Mouse (Mus musculus) layer of hippocampus, adult 2 months (tissue): ENCODE results near the gene Per1. TPM values are rescaled to one million over a fixed set of nuclear protein-coding genes. Genes with fewer than 3 reads are reported as not detected.

ENCODE experiments used
- DNase-seq, 2 experiments: peaks; one replicate each; pipeline ENCODE4 v3.0.0; 2022; ENCODE audit warnings: low spot score in 2 of 2
- H3K27ac ChIP-seq: fragments of 200-600 bp; 2 replicates; pipeline ENCODE4 v1.8.1; 2022
- H3K4me3 ChIP-seq: fragments of 200-600 bp; 2 replicates; pipeline ENCODE4 v1.8.1; 2022; ENCODE audit warnings: mild to moderate bottlenecking
- CTCF ChIP-seq: fragments of 200-600 bp; conservative IDR thresholded peaks from 2 replicates; pipeline ENCODE4 v1.8.1; 2022; ENCODE audit warnings: antibody characterized with exemption, mild to moderate bottlenecking, moderate library complexity
- total RNA-seq, 2 experiments: library from RNA; stranded (reverse); gene quantifications; 2 replicates each; pipeline ENCODE4 v1.2.3; 2021

The Per1 gene
- total RNA-seq, 2 experiments from 2014 or later, result 83.4 to 95.2 TPM

DNA sequence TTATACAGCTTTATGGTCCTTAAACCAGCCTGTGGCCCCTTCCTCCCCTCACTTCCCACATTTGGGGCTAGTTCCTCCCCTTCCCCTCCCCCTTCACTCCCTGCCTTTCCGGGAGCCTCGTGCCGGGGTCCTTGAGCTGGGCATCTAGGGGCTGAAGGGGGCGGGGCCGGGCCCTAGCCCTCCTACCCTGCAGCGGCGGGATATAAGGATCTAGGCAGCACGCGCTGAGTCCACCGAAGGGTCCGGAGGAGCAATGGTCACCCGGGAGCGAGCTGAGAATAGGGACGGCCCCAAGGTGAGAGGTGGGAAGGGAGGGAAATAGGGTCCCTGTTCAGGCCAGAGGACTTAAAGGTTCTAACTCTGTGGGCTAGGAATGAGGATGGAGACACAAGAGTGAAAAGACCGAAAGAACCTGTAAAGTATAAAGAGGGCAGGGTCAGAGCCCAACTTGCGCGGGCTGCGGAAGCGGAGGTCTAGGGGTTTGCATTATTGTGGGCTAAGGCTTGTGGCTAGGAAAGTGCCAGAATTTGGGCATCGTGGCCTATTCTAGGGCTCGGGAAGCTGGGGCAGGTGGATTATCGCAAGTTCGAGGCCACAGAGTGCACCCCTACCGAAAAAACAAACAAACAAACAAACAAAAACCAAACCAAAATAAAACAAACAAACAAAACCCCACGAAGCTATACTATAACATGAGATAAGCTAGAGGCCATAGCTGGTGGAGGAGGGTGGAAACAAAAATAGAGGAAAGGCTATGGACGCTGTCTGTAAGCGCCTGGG lies 25.4 kb downstream of the Per1 start, which contains the start of gene Hes7:
Gene Hes7 (plus strand): TSS at position 184 of the 780 bp plus-strand sequence.
- peak within 1 kb of the TSS; percentile 72 for H3K4me3 ChIP-seq
- no peak for DNase-seq
- no peak for TF ChIP-seq CTCF

DNA sequence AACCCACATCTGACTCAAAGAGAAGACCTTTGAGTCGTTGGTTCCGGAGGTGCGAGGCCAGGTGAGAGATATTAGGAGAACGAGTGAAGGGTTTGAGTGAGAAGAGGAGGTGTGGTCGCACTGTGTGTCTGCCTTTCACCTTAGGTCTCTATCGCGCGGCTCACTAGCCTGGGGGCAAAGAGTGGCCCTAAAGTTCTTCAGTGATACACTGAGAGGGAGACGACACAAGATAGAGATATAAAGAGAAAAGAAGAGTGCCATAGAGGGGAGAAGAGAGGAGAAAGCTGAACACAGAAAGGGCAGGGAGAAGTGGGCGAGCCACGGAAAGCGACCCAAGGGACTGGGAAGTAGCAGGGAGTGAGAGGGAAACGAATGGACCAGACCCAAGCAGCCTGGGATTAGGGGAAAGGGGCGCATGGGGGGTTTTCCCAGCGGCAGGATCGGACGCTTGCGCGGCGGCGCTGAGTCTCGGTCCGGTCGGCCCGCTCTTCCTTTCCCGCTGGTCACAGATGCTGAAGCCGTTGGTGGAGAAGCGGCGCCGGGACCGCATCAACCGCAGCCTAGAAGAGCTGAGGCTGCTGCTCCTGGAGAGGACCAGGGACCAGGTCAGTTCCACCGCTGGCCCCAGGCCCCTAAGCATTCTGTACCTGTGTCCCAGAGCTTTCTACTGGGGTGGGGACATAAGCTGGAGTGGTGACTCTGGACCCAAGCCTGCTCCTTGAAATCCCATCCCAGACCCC lies 26.2 kb downstream of the Per1 start:
- peak overlapping the region; percentile 95 for H3K27ac ChIP-seq
- no peak for TF ChIP-seq CTCF
- DNase-seq, result no peak

More for the DNA sequence above, 25.4 kb downstream of the Per1 start, which contains the start of gene Hes7:
- H3K27ac ChIP-seq, result peak within 1 kb of the TSS; percentile 95

DNA sequence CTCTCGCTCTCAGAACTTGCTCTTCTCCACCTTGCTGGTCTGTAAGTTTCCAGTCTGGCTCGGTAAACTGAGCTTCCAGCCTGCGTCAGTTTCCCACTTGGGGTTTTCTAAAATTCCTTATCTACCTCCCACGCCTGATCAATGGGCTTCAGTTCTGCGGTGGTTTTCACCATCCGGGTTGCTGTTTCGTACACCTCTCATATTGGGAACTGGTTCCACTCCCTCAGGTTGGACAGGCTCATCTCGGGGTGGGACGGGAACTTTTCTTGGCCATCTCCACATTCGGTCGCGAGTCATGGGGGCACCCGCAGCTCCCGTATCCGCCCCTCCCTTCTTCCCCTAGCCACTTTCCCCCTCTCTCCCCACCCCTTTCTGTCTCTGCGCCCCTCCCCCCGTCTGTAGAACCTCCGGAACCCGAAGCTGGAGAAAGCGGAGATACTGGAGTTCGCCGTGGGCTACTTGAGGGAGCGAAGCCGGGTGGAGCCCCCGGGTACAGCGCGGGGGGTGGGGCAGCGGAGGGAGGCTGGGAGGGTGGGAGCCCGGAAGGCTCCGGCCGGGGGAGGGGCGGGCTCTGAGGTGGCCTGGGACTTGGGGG lies 26.8 kb downstream of the Per1 start:
- Histone ChIP-seq H3K27ac (peak overlapping the region; percentile 95), H3K4me3 (peak overlapping the region; percentile 72)
- DNase-seq, result no peak
- no peak for TF ChIP-seq CTCF

More for the DNA sequence above, 26.2 kb downstream of the Per1 start:
- peak overlapping the region; percentile 72 for H3K4me3 ChIP-seq

DNA sequence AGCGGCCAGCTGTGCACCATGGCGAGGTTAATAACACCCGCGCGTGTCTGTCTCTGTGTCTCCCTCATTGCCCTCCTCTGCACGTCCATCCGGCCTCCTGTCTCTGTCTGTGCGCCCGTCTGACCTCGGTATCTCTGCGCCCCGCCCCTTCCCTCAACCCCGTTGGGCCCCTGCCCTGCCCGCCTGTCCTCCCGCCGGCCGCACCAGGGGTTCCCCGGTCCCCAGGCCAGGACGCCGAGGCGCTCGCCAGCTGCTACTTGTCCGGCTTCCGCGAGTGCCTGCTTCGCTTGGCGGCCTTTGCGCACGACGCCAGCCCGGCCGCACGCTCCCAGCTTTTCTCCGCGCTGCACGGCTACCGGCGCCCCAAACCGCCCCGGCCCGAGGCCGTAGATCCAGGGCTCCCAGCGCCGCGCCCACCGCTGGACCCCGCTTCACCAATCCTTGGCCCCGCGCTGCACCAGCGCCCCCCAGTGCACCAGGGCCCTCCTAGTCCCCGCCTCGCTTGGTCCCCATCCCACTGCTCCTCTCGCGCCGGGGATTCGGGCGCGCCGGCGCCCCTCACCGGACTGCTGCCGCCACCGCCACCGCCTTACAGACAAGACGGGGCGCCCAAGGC lies 27.4 kb downstream of the Per1 start, which contains the start of gene 9130213A22Rik:
Gene 9130213A22Rik (minus strand): TSS at position 254 of the 616 bp plus-strand sequence.
- Histone ChIP-seq H3K27ac (peak within 1 kb of the TSS; percentile 95), H3K4me3 (peak within 1 kb of the TSS; percentile 72)
- DNase-seq, result peak; percentile 84 to 89
- peak; percentile 82 for TF ChIP-seq CTCF

DNA sequence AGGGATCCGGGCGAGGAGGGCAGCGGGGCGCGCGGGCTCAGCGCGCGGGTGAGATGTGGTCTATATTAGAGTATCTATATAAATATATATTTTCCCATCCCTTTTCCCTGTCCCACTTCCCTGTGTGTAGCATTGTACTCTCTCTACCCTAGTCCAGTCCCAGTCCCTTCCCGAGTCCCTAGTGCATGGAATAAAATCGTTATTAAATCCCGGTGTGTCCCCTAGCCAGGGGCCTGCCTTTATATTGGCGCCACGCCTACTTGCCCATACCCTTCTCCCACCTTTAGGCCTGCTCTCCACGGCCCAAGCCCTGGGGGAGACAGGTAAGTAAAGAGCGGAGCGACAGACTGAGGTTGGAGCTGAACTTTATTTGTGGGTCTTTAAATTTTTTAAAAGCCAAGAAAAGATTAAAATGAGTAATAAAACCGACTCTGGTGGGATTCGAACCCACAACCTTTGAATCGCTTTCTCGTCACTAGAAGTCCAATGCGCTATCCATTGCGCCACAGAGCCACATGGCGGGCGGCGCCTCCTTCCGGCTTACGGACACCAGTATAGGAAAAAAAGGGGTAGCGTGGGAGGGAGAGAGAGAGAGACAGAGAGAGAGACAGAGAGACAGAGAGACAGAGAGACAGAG lies 28.2 kb downstream of the Per1 start:
- peak; percentile 93 to 97 for DNase-seq

DNA sequence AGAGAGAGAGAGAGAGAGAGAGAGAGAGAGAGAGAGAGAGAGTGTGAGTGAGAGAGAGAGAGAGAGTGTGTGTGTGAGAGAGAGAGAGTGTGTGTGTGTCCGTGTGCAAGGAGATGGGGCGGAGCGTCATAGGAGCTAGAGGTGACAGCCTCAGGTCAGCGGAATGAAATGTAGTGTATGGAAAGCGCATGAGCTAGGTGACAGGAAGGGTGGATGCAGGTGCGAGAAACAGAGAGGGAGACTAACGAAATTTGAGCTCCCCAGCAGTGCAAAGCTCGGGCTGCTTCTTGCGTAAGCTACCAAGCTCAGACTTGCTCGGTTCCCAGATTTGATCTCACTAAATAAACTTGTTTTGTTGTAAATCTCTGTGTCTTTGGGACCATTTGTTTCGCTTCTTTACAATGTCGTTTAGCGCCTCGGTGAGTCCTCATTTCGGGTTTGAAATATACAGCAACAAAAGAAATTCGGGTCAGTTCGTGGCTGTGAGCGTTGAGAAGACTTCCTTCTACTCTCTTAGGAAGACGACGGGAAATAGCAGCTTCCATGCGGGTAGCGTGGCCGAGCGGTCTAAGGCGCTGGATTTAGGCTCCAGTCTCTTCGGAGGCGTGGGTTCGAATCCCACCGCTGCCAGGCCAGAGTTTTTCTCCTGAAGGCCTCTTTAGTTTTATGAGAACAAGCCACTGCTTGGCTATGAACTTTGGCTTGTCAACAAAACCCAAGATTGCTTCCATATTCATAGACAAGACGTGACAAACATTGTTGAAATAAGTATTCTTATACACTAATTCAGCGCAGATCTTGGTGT lies 28.9 kb downstream of the Per1 start:
- DNase-seq, result peak; percentile 92 to 93
- TF ChIP-seq CTCF, result no peak
- H3K4me3 ChIP-seq, result peak overlapping the region; percentile 72
- H3K27ac ChIP-seq, result peak overlapping the region; percentile 95

More for the DNA sequence above, 28.2 kb downstream of the Per1 start:
- TF ChIP-seq CTCF, result peak; percentile 33
- Histone ChIP-seq H3K27ac (peak overlapping the region; percentile 95), H3K4me3 (peak overlapping the region; percentile 72)

DNA sequence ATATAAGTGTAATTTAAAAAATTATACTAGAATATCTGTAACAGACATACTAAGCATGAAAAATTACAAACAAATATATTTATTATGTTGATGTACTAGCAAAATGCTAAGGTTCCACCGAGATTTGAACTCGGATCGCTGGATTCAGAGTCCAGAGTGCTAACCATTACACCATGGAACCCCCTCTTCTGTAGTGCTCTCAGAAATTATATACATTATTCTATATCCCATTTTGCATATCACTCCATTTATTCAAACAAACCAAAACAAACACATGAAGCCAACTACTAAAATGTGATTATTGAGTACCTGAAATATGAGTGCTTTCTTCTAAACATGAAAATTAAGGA lies 29.5 kb downstream of the Per1 start:
- peak in 1 of 2 experiments; percentile 66 for DNase-seq
- no peak for TF ChIP-seq CTCF
- H3K4me3 ChIP-seq, result peak overlapping the region; percentile 72
- H3K27ac ChIP-seq, result peak overlapping the region; percentile 95; the same call in 1 of the 2 replicates

DNA sequence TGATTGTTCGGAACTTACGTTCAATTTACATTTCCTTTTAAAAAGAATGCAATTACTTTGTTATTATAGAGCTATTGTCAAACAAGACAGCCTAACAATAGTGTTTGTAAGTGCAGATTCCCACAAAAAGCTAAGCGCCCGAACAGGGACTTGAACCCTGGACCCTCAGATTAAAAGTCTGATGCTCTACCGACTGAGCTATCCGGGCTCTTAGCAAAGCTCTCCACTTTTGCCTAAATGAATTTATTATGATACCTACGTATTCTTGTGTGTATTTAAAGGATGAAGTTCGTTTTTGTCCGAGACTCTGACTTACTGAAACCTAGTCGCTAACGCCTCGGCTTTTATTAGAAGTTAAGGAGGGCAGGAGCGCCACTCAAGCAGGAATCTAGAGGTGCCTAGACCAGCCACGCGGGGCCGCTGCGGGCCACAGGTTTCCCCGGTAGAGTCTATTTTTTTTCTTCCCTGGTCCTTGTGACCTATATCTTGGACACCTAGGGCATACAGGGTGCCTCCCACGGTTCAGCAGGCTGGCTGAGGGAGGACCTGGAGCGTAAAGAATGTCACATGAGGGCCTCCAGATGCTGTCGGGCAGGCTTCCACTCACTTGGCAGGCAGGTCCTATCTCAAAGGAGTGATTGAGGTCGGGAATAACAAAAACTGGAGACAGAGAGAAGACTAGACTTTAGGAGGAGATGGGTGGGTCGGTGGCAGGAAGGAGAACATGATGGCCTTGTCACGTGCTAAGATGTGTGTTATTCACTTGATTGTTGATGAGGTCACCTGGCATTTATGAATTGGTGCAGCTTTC lies 30.2 kb downstream of the Per1 start:
- Histone ChIP-seq H3K27ac (peak overlapping the region; percentile 90), H3K4me3 (peak overlapping the region; percentile 72)
- peak; percentile 82 to 83 for DNase-seq
- TF ChIP-seq CTCF, result peak; percentile 84

DNA sequence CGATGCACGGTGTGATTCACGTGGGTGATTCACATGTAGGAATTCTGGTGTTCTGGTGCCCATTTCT lies 30.7 kb downstream of the Per1 start, which contains the start of gene Aloxe3:
Gene Aloxe3 (plus strand): TSS at position 45 of the 67 bp plus-strand sequence.
- peak within 1 kb of the TSS; percentile 90 for H3K27ac ChIP-seq

DNA sequence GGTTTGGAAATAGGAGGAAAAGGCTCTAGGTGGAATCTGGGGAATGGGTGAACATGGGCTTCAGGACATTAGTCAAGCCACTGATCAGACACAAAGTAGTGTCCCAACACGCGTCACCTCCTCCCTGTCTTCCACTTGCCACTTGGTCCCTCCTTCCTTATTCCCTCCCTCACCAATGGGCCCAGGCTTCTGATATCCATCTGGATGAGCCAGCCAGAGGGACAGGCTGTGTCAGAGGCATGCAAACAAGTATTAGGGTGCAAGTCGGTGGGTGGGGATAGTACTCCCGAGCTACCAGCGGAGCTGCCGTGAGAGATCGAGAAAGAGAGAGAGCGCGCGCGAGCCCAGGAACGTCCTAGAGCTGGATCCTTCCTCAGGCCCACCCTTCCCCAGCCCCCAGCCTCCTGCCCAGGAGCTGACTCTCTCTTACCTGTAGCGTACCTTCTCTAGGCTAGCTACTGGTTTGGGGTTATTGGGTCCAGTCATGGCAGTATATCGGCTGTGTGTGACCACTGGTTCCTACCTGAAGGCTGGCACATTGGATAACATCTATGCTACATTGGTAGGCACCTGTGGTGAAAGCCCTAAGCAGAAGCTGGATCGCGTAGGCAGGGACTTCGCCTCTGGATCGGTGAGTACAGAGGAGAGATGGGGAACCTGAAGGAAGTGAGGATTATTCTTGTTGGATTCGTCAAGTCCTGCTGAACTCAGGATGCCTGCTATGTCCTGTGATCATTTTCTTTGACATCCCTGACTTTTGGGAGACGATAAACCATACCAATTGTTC lies 31.1 kb downstream of the Per1 start:
- no peak for DNase-seq
- H3K27ac ChIP-seq, result peak overlapping the region; percentile 90
- TF ChIP-seq CTCF, result no peak
- H3K4me3 ChIP-seq, result peak overlapping the region; percentile 72

More for the DNA sequence above, 30.7 kb downstream of the Per1 start, which contains the start of gene Aloxe3:
- no peak for DNase-seq
- no peak for TF ChIP-seq CTCF
- H3K4me3 ChIP-seq, result peak within 1 kb of the TSS; percentile 72
